Mouse (Mus musculus) liver, embryonic 16.5 days (tissue): ENCODE data around the gene Vapb. TPM values are rescaled to one million over a fixed set of nuclear protein-coding genes. Genes with fewer than 3 reads are reported as not detected.

Experiments
- microRNA-seq: library from miRNA; unstranded; fragments of <30 nt; microRNA quantifications from one replicate; pipeline ENCODE4, GENCODE M21; 2016
- polyA plus RNA-seq: library from polyadenylated mRNA; unstranded; fragments of >200 nt; fragmentation: Nextera tagmentation; extraction: Ambion mirVana; gene quantifications from 2 replicates; pipeline ENCODE4 v1.2.1, GENCODE M21; 2015

Gene Vapb
- polyA plus RNA-seq, 1 experiment from 2014 or later = 6.0 TPM

Small RNA genes within 50 kb of the gene (microRNA-seq; reads per million reads assigned to microRNA genes)
- not detected for gene Mir6340

Other genes starting within 250 kb of the Vapb start
- gene 1700021F07Rik, start 214.9 kb upstream of the Vapb start, polyA plus RNA-seq = not detected in 2 replicates
- gene Ankrd60, start 159.1 kb upstream of the Vapb start, polyA plus RNA-seq = not detected in 2 replicates
- gene Rab22a, start 77.8 kb upstream of the Vapb start, polyA plus RNA-seq = 13.9 and 14.1 TPM in 2 replicates
- gene 1700010B08Rik, start 18.1 kb upstream of the Vapb start, polyA plus RNA-seq = not detected in 2 replicates